Mouse (Mus musculus) liver, embryonic 14.5 days (tissue): ENCODE results near the gene Samd8.

ENCODE experiments used
- CTCF ChIP-seq: IDR thresholded peaks from 2 replicates; pipeline ENCODE4 v1.5.1; 2016; ENCODE audit warnings: antibody characterized with exemption, low read depth, control low read depth
- EP300 ChIP-seq: IDR thresholded peaks from 2 replicates; pipeline ENCODE4 v1.6.1; 2016; ENCODE audit warnings: antibody characterized with exemption, low read depth

DNA sequence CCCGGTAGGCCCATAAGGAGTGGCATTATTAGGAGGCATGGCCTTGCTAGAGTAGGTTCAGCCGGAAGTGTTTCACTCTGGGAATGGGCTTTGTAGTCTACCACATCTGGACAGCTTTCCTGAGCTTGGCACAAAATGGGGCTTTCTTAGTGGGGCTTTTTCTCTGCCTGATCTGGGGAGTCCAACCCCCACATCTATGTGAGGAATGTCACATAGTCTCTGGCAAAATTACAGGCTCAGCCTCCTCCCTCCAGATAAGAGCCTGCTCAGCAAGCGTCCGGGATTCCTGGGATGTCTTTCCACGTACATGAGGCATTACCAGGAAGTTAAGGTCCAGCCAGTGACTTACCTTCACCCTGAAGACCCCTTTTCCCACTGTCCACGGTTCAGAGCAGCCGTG, 73.6 kb downstream of the Samd8 start:
- TF ChIP-seq CTCF (no peak), EP300 (no peak)
